Mouse (Mus musculus): ENCODE measurements around the gene Plxna2. TPM values are rescaled to one million over a fixed set of nuclear protein-coding genes. Genes with fewer than 3 reads are reported as not detected.

Plxna2 gene
- polyA plus RNA-seq, 1 experiment from 2014 or later, result 10.1 TPM

- Histone ChIP-seq H3K27ac (ENCODE audit: low read depth) (no peak overlapping the region), H3K9ac (no peak overlapping the region)
- 49% methylated on average over 2 of the region's 2 CpGs for WGBS
These were observed 4.7 kb downstream of the Plxna2 start for GRCm38 (mm10) chr1:194622677-194623076.

DNA sequence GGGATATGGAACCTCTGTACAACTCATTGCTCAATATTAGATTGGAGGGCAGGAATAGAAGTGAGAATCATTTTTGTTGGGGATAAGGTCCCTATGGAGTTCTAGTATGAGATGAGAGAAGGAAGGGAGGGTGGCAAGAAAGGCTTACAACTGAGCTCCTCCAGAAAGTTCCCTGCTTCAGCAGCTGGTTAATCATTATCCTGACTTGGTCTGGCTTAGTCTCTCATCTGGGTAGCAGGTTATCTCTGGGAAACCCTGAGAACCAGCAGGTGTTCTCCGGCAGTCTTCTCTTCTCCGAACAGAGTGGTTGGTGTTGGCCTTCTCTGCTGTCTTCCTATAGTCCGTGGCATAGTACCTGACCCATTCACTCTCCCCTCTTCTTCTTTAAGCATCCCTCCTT, 5.6 kb downstream of the Plxna2 start:
- Histone ChIP-seq H3K9me3 (ENCODE audit: low read depth, low read length) (no peaks in the 10 kb centered on the region), H3K4me2 (peak overlapping the region; percentile 19; the same call in 1 of the 2 replicates), H3K9ac (no peak overlapping the region), H3K4me3 (ENCODE audit: low read depth, low read length) (no peak overlapping the region), H3K4me1 (ENCODE audit: insufficient read depth) (peaks cover 17% of the 10 kb centered on the region), H3K27ac (ENCODE audit: low read depth) (no peak overlapping the region), H3K36me3 (ENCODE audit: insufficient read depth) (no peaks in the 10 kb centered on the region), H3K27me3 (ENCODE audit: insufficient read depth, low read length) (no peaks in the 10 kb centered on the region)
- DNase-seq (no peak), ATAC-seq (ENCODE audit: insufficient read depth) (no peak)
- WGBS, result 57% methylated on average over 3 of the region's 3 CpGs
- TF ChIP-seq CTCF (IDR thresholded peaks at IDR 0.05; ENCODE audit: low read depth), result no peak

More at GRCm38 (mm10) chr1:194622677-194623076, 4.7 kb downstream of the Plxna2 start:
- no peak for TF ChIP-seq CTCF (IDR thresholded peaks at IDR 0.05; ENCODE audit: low read depth)
- Histone ChIP-seq H3K9me3 (ENCODE audit: low read depth, low read length) (no peaks in the 10 kb centered on the region), H3K27me3 (ENCODE audit: insufficient read depth, low read length) (no peaks in the 10 kb centered on the region), H3K4me1 (ENCODE audit: insufficient read depth) (peaks cover 17% of the 10 kb centered on the region), H3K4me2 (peak overlapping the region; percentile 79), H3K36me3 (ENCODE audit: insufficient read depth) (no peaks in the 10 kb centered on the region), H3K4me3 (ENCODE audit: low read depth, low read length) (peak overlapping the region; percentile 76; the same call in 1 of the 2 replicates)
- ATAC-seq (ENCODE audit: insufficient read depth) (no peak), DNase-seq (no peak)

DNA sequence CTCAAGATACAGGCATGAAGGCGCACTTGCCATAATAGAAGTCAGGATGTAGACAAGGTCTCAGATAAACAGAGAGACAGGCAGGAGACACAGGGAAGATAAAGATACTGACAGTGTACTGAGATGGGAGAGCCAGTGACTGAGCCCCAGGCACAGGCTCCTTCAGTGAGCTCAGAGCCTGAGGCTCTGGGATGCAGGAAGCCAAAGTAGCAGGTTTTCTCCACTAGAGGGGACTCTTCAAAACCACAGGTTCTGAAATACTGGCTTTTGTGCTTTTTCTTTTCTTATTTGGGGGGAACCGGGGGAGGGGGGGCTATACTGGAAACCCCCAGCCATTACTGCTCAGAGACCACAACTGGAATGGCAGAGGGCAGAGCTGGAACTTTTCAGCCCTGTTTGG, 6.4 kb downstream of the Plxna2 start:
- H3K9ac ChIP-seq, result no peak overlapping the region
- no peak overlapping the region for H3K4me2 ChIP-seq
- no peak for ATAC-seq (ENCODE audit: insufficient read depth)
- peaks cover 17% of the 10 kb centered on the region for H3K4me1 ChIP-seq (ENCODE audit: insufficient read depth)
- H3K36me3 ChIP-seq (ENCODE audit: insufficient read depth), result no peaks in the 10 kb centered on the region
- no peaks in the 10 kb centered on the region for H3K9me3 ChIP-seq (ENCODE audit: low read depth, low read length)
- peak; percentile 72 for DNase-seq
- no peak overlapping the region for H3K4me3 ChIP-seq (ENCODE audit: low read depth, low read length)
- 45% methylated on average over 2 of the region's 2 CpGs for WGBS
- no peak overlapping the region for H3K27ac ChIP-seq (ENCODE audit: low read depth)
- TF ChIP-seq CTCF (IDR thresholded peaks at IDR 0.05; ENCODE audit: low read depth), result peak; percentile 51
- no peaks in the 10 kb centered on the region for H3K27me3 ChIP-seq (ENCODE audit: insufficient read depth, low read length)

DNA sequence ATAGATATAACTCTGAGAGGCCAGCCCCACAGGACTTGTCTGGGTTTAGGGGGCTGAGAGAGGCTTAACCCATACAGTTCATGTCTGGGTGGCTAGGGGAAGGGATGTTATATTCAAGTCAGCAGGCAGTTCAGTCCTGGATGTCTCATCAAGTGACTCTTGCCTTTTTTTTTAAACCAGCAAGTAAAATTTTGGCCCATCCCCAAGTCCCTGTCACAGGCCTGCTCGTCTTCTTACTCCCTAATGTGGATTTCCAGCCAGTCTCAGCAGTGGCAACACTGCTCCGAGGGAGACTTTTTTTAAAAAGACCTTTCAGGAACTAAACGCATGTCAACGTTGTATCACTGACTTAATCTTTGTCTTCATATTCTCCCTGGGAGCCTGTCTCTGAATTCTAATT, 7.0 kb downstream of the Plxna2 start:
- no peaks in the 10 kb centered on the region for H3K36me3 ChIP-seq (ENCODE audit: insufficient read depth)
- DNase-seq, result peak; percentile 72

DNA sequence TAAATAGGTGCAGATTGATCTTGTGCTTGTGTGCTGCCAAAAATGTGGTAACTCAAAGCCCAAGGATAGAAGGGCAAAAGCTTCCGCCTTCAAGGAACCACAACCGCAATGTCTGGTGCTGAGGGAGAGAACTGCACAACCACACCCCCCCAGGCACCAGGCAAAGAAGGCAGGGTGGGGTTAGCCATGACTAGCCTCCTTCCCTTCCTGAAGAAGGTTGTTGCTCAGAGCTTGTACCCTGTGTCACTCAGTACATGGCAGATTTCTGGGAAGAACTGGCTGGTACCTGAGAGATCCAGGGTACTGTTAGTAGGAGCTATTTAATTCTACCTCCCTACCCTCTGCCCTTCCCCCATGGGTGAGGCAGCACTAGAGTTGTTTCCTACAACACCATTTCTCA, 8.1 kb downstream of the Plxna2 start:
- Histone ChIP-seq H3K4me1 (ENCODE audit: insufficient read depth) (peaks cover 13% of the 10 kb centered on the region), H3K36me3 (ENCODE audit: insufficient read depth) (no peaks in the 10 kb centered on the region), H3K9ac (no peak overlapping the region), H3K4me3 (ENCODE audit: low read depth, low read length) (no peak overlapping the region), H3K27ac (ENCODE audit: low read depth) (no peak overlapping the region), H3K4me2 (no peak overlapping the region), H3K27me3 (ENCODE audit: insufficient read depth, low read length) (no peaks in the 10 kb centered on the region), H3K9me3 (ENCODE audit: low read depth, low read length) (no peaks in the 10 kb centered on the region)
- 87% methylated on average over 2 of the region's 2 CpGs for WGBS
- ATAC-seq (ENCODE audit: insufficient read depth) (no peak), DNase-seq (no peak)
- no peak for TF ChIP-seq CTCF (IDR thresholded peaks at IDR 0.05; ENCODE audit: low read depth)

More for the DNA sequence above, 7.0 kb downstream of the Plxna2 start:
- Histone ChIP-seq H3K27me3 (ENCODE audit: insufficient read depth, low read length) (no peaks in the 10 kb centered on the region), H3K4me1 (ENCODE audit: insufficient read depth) (peaks cover 17% of the 10 kb centered on the region), H3K9me3 (ENCODE audit: low read depth, low read length) (no peaks in the 10 kb centered on the region), H3K4me3 (ENCODE audit: low read depth, low read length) (no peak overlapping the region), H3K9ac (no peak overlapping the region), H3K27ac (ENCODE audit: low read depth) (no peak overlapping the region), H3K4me2 (no peak overlapping the region)
- no peak for ATAC-seq (ENCODE audit: insufficient read depth)
- 31% methylated on average over 4 of the region's 4 CpGs for WGBS
- TF ChIP-seq CTCF (IDR thresholded peaks at IDR 0.05; ENCODE audit: low read depth), result no peak

- ATAC-seq (ENCODE audit: insufficient read depth) (no peak), DNase-seq (no peak)
- Histone ChIP-seq H3K9me3 (ENCODE audit: low read depth, low read length) (no peaks in the 10 kb centered on the region), H3K4me3 (ENCODE audit: low read depth, low read length) (no peak overlapping the region), H3K9ac (no peak overlapping the region), H3K4me1 (ENCODE audit: insufficient read depth) (peaks cover 14% of the 10 kb centered on the region), H3K4me2 (no peak overlapping the region), H3K27ac (ENCODE audit: low read depth) (no peak overlapping the region), H3K36me3 (ENCODE audit: insufficient read depth) (no peaks in the 10 kb centered on the region), H3K27me3 (ENCODE audit: insufficient read depth, low read length) (no peaks in the 10 kb centered on the region)
- no peak for TF ChIP-seq CTCF (IDR thresholded peaks at IDR 0.05; ENCODE audit: low read depth)
These were observed 9.3 kb downstream of the Plxna2 start for GRCm38 (mm10) chr1:194627286-194627685.

- 41% methylated on average over 2 of the region's 2 CpGs for WGBS
- ATAC-seq (ENCODE audit: insufficient read depth), result peak; percentile 62; the same call in 1 of the 2 replicates
These were observed 11.2 kb downstream of the Plxna2 start for GRCm38 (mm10) chr1:194629135-194629689.

More at GRCm38 (mm10) chr1:194629135-194629689, 11.2 kb downstream of the Plxna2 start:
- Histone ChIP-seq H3K9me3 (ENCODE audit: low read depth, low read length) (no peaks in the 10 kb centered on the region), H3K4me1 (ENCODE audit: insufficient read depth) (peaks cover 9% of the 10 kb centered on the region), H3K27me3 (ENCODE audit: insufficient read depth, low read length) (no peaks in the 10 kb centered on the region), H3K27ac (ENCODE audit: low read depth) (peak overlapping the region; percentile 52; the same call in 1 of the 2 replicates), H3K9ac (no peak overlapping the region), H3K4me2 (no peak overlapping the region), H3K4me3 (ENCODE audit: low read depth, low read length) (no peak overlapping the region), H3K36me3 (ENCODE audit: insufficient read depth) (no peaks in the 10 kb centered on the region)
- no peak for TF ChIP-seq CTCF (IDR thresholded peaks at IDR 0.05; ENCODE audit: low read depth)
- peak; percentile 15 for DNase-seq

Measured in lung, embryonic 14.5 days (tissue).